Mouse (Mus musculus): ENCODE data around the gene Gm10521. TPM values are rescaled to one million over a fixed set of nuclear protein-coding genes. Genes with fewer than 3 reads are reported as not detected.

The Gm10521 gene
- polyA plus RNA-seq (2012; ENCODE audit: low replicate concordance): 0.09 TPM in 1 of 2 replicates, not detected in the other

DNA sequence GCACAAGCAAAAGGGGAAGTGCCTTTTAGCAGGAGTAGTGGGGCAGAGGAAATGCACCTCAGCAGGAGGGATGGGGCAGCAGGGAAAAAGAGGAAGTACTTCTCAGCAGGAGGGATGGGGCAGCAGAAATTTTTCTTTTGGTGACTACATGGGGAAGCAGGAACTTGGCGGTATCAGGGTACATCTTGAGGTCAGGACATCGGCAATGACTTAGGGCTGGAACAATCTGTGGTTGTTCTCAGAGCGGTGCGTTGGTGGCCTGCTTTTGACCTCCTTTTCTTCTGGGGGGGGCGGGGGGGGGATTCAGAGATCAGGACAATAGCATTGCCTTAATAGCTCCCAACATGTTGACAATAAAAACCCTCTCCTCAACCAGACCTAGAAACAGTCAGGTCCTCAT lies at the start of gene Gm10521:
Gene Gm10521, plus strand, starts transcription at position 301 of the 400 bp plus-strand sequence.

DNA sequence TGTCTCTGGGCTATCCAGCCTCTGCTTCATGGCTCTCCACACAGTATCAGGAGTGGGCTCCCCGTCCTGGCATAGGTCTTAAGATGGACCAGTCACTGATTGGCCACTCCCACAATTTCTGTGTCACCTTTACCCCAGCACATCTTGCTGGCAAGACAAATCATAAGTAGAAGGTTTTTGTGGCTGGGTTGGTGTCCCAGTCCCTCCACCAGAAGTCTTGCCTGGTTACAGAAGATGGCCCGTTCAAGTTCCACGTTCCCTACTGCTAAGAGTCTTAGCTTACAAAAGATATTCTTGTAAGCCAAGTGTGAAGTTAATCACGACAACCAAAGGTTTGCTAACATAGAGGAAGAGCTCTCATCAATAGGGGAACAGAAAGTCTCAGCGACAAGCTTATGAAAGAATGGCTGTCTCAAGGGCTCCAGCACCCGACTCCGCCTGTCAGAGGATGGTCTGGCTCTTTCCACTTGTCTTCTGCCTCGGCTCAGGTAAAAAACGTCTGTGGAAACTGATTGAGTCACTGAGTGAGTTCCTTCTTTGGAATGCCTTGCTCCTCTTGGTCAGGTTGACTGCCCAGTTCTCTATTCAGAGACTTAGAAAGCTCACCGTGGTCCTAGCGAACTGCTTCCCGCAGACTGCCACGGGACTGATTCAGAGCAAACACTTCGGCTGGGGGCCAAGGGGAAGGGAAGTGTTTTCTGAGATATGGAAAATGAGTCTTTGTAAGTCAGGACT lies 22.0 kb downstream of the Gm10521 start, which contains the start of gene Slamf6:
Gene Slamf6, plus strand, starts transcription at position 211 of the 735 bp plus-strand sequence.

Other genes starting within 250 kb of the Gm10521 start
- gene Slamf7, start 242.6 kb upstream of the Gm10521 start, polyA plus RNA-seq (2012; ENCODE audit: low replicate concordance): 0.35 and 0.47 TPM in 2 replicates
- 0.25 and 1.9 TPM in 2 replicates for gene Cd48, start 213.7 kb upstream of the Gm10521 start, polyA plus RNA-seq (2012; ENCODE audit: low replicate concordance)
- 0.30 and 1.2 TPM in 2 replicates for gene Slamf1, start 128.5 kb upstream of the Gm10521 start, polyA plus RNA-seq (2012; ENCODE audit: low replicate concordance)
- gene Cd84, start 56.0 kb upstream of the Gm10521 start, polyA plus RNA-seq (2012; ENCODE audit: low replicate concordance): 0.41 and 1.3 TPM in 2 replicates
- gene Slamf6, start 21.9 kb downstream of the Gm10521 start, polyA plus RNA-seq (2012; ENCODE audit: low replicate concordance): 0.90 and 3.1 TPM in 2 replicates
- gene Vangl2, start 132.8 kb downstream of the Gm10521 start, polyA plus RNA-seq (2012; ENCODE audit: low replicate concordance): 0.93 and 1.9 TPM in 2 replicates
- 0.14 TPM in 1 of 2 replicates, not detected in the other for gene Nhlh1, start 161.9 kb downstream of the Gm10521 start, polyA plus RNA-seq (2012; ENCODE audit: low replicate concordance)
- 14.1 and 20.1 TPM in 2 replicates for gene Copa, start 186.9 kb downstream of the Gm10521 start, polyA plus RNA-seq (2012; ENCODE audit: low replicate concordance)
- gene Ncstn, start 187.1 kb downstream of the Gm10521 start, polyA plus RNA-seq (2012; ENCODE audit: low replicate concordance): 3.6 and 8.9 TPM in 2 replicates
- gene Pex19, start 231.1 kb downstream of the Gm10521 start, polyA plus RNA-seq (2012; ENCODE audit: low replicate concordance): 6.4 and 23.3 TPM in 2 replicates

Measured in leukemia stem cell, adult 10-12 weeks (primary cell).